Comparison of ENCODE assay signal across 8 mouse cellular contexts in the genomic region with DNA sequence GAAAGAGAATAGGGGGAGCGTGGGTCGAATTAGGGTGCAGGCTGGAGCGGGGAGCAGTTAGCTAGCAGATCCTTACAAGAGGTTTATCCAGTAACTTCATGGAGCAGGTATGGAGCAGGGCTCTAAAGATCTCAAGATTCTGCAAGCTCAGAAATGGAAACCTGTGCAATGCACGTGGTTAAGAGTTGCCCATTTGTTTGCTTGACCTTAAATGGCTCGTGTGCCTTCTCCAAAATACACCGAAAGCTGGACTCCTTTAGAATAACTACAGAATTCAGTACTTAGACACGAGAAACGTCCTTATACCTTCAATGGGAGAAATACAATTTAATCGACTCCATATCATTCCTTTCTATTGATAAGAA. TPM values are rescaled to one million over a fixed set of nuclear protein-coding genes. Genes with fewer than 3 reads are reported as not detected.
DNase-seq lines count a peak whose midpoint lies in the region; ATAC-seq and TF ChIP-seq lines count a peak whose summit lies in the region.

No protein-coding gene starts in this region.

- intact Hi-C loops in left cerebral cortex, postnatal 10 days (cut with DNase I): loop anchor here (5.0 to 10.0 kb wide), 4 partner anchors 70 to 458 kb away; no protein-coding TSS in a partner anchor

- peaks cover 2% of the 10 kb centered on the region; the same call in 1 of the 2 replicates for H3K4me1 ChIP-seq in kidney, postnatal 0 days (replicated peaks; ENCODE audit: insufficient read depth, low read length)
- peaks cover 20% of the 10 kb centered on the region for H3K4me1 ChIP-seq in embryonic facial prominence, embryonic 12.5 days
- H3K4me1 ChIP-seq in intestine, embryonic 14.5 days (replicated peaks; ENCODE audit: control insufficient read depth, insufficient read depth, low read length): peaks cover 24% of the 10 kb centered on the region; the same call in 1 of the 2 replicates

- H3K4me2 ChIP-seq in kidney, postnatal 0 days (ENCODE audit: low read length): peak overlapping the region; percentile 69
- peak overlapping the region; percentile 73 for H3K4me2 ChIP-seq in embryonic facial prominence, embryonic 12.5 days (replicated peaks)
- peak overlapping the region; percentile 80 for H3K4me2 ChIP-seq in intestine, embryonic 14.5 days (ENCODE audit: low read length)
- H3K4me2 ChIP-seq in myocyte (ENCODE audit: low read depth): peak overlapping the region; percentile 91

- no peak for DNase-seq in kidney, postnatal 0 days (ENCODE audit: low spot score)
- no peak for DNase-seq in kidney, adult 8-10 months
- no peak for DNase-seq in intestine, embryonic 14.5 days (ENCODE audit: low spot score)
- DNase-seq in left cerebral cortex, postnatal 10 days (ENCODE audit: extremely low spot score in 1 of 2, low spot score in 2 of 2): no peak
- no peak for DNase-seq in adrenal gland, adult 18-20 months (ENCODE audit: low spot score in 2 of 2)
- DNase-seq in layer of hippocampus, postnatal 36 days: no peak

- no peaks in the 10 kb centered on the region for H3K36me3 ChIP-seq in kidney, postnatal 0 days (ENCODE audit: insufficient read depth, low read length)
- H3K36me3 ChIP-seq in embryonic facial prominence, embryonic 12.5 days: no peaks in the 10 kb centered on the region
- H3K36me3 ChIP-seq in intestine, embryonic 14.5 days (ENCODE audit: control insufficient read depth, insufficient read depth, low read length): no peaks in the 10 kb centered on the region
- no peaks in the 10 kb centered on the region for H3K36me3 ChIP-seq in myocyte (ENCODE audit: control insufficient read depth, insufficient read depth)

- H3K4me3 ChIP-seq in kidney, postnatal 0 days (replicated peaks; ENCODE audit: low read depth, low read length): peak overlapping the region; percentile 91
- peak overlapping the region; percentile 58 for H3K4me3 ChIP-seq in embryonic facial prominence, embryonic 12.5 days
- H3K4me3 ChIP-seq in intestine, embryonic 14.5 days (ENCODE audit: low read depth, low read length): peak overlapping the region; percentile 83
- H3K4me3 ChIP-seq in myocyte: peak overlapping the region; percentile 98

- H3K79me2 ChIP-seq in myocyte (ENCODE audit: control insufficient read depth, insufficient read depth): peaks cover 36% of the 10 kb centered on the region

- H3K27me3 ChIP-seq in kidney, postnatal 0 days (ENCODE audit: insufficient read depth, low read length): no peaks in the 10 kb centered on the region
- no peaks in the 10 kb centered on the region for H3K27me3 ChIP-seq in embryonic facial prominence, embryonic 12.5 days
- no peaks in the 10 kb centered on the region for H3K27me3 ChIP-seq in intestine, embryonic 14.5 days (replicated peaks; ENCODE audit: control insufficient read depth, insufficient read depth, low read length)
- H3K27me3 ChIP-seq in myocyte (ENCODE audit: control insufficient read depth, insufficient read depth, insufficient read length): no peaks in the 10 kb centered on the region

- H3ac ChIP-seq in myocyte (ENCODE audit: control insufficient read depth, insufficient read length): peak overlapping the region; percentile 95

- no peaks in the 10 kb centered on the region for H3K9me3 ChIP-seq in kidney, postnatal 0 days (replicated peaks; ENCODE audit: low read length)
- no peaks in the 10 kb centered on the region for H3K9me3 ChIP-seq in embryonic facial prominence, embryonic 12.5 days
- no peaks in the 10 kb centered on the region for H3K9me3 ChIP-seq in intestine, embryonic 14.5 days (ENCODE audit: control insufficient read depth, low read length)

- peak overlapping the region; percentile 99 for H3K9ac ChIP-seq in kidney, postnatal 0 days (ENCODE audit: low read depth, low read length)
- peak overlapping the region; percentile 92 for H3K9ac ChIP-seq in embryonic facial prominence, embryonic 12.5 days
- peak overlapping the region; percentile 100 for H3K9ac ChIP-seq in intestine, embryonic 14.5 days (ENCODE audit: low read length)

- peak overlapping the region; percentile 100 for H3K27ac ChIP-seq in kidney, postnatal 0 days
- H3K27ac ChIP-seq in embryonic facial prominence, embryonic 12.5 days: peak overlapping the region; percentile 100
- peak overlapping the region; percentile 100 for H3K27ac ChIP-seq in intestine, embryonic 14.5 days (ENCODE audit: low read depth)

- no peak for ATAC-seq in kidney, postnatal 0 days (replicated peaks; ENCODE audit: low FRiP score, low read depth)
- ATAC-seq in embryonic facial prominence, embryonic 12.5 days (ENCODE audit: insufficient number of reproducible peaks, insufficient read depth, low FRiP score, low TSS enrichment): no peak
- no peak for ATAC-seq in intestine, embryonic 14.5 days (replicated peaks; ENCODE audit: low FRiP score, low TSS enrichment, low read depth)

- no peak for TF ChIP-seq POLR2A in myocyte (IDR thresholded peaks at IDR 0.05; ENCODE audit: insufficient read length, low read depth)

- no peak for TF ChIP-seq CTCF in kidney, postnatal 0 days (IDR thresholded peaks at IDR 0.05; ENCODE audit: low read depth)

- WGBS in kidney, postnatal 0 days: 19% methylated on average over 9 of the region's 9 CpGs
- WGBS in embryonic facial prominence, embryonic 12.5 days: 23% methylated on average over 9 of the region's 9 CpGs
- 21% methylated on average over 9 of the region's 9 CpGs for WGBS in intestine, embryonic 14.5 days

TF ChIP-seq in myocyte, 11 proteins besides CTCF, POLR2A, EP300 and RAD21:
- TF ChIP-seq SRF (IDR thresholded peaks at IDR 0.05; ENCODE audit: control insufficient read depth, insufficient read length, low read depth) (no peak), CEBPB (IDR thresholded peaks at IDR 0.05; ENCODE audit: insufficient read depth, poor library complexity, severe bottlenecking) (no peak), TCF3 (IDR thresholded peaks at IDR 0.05; ENCODE audit: insufficient read length, low read depth) (no peak), POLR2AphosphoS2 (IDR thresholded peaks at IDR 0.05; ENCODE audit: insufficient read length, low read depth) (no peak), REST (IDR thresholded peaks at IDR 0.05; ENCODE audit: insufficient read depth, insufficient read length) (no peak), E2F4 (IDR thresholded peaks at IDR 0.05; ENCODE audit: insufficient read depth) (no peak), USF1 (IDR thresholded peaks at IDR 0.05; ENCODE audit: low read depth) (no peak), MAX (IDR thresholded peaks at IDR 0.05; ENCODE audit: low read depth) (no peak), MYOG (IDR thresholded peaks at IDR 0.05; ENCODE audit: control insufficient read depth in 1 of 3, insufficient read depth in 1 of 3, insufficient read length in 2 of 3, low read depth in 2 of 3) (no peak), TCF12 (IDR thresholded peaks at IDR 0.05; ENCODE audit: insufficient read depth, poor library complexity, severe bottlenecking) (no peak), MYOD1 (IDR thresholded peaks at IDR 0.05; ENCODE audit: control insufficient read depth in 1 of 3, insufficient read length in 2 of 3, low read depth in 2 of 3) (no peak)
TF ChIP-seq in myocyte: peak in this region for 0.

RNA-seq across cellular contexts. Expression of a gene that starts 0.4 kb away (rescaled TPM):
- polyA plus RNA-seq in kidney, postnatal 0 days (2015; fragmentation: Nextera tagmentation; extraction: Ambion mirVana): 17.9 and 19.2 TPM in 2 replicates
- polyA plus RNA-seq in embryonic facial prominence, embryonic 12.5 days (2016; fragmentation: Nextera tagmentation; extraction: Ambion mirVana): 23.3 and 24.2 TPM in 2 replicates
- 30.5 and 33.1 TPM in 2 replicates for polyA plus RNA-seq in intestine, embryonic 14.5 days (2014; fragmentation: Nextera tagmentation; extraction: Ambion mirVana)
- 3.9 TPM for polyA plus RNA-seq in myocyte (2012; fragmentation: generic; extraction: Trizol)
- total RNA-seq in left cerebral cortex, postnatal 10 days (2021): 10 to 100 TPM; 81.3 to 90.8 TPM
- 10 to 100 TPM; 15.3 to 19.1 TPM for total RNA-seq in adrenal gland, adult 18-20 months (2021)
- total RNA-seq in layer of hippocampus, postnatal 36 days (2021): 10 to 100 TPM; 31.7 to 31.8 TPM
